Mouse (Mus musculus) cerebellum, adult 2 months (tissue): ENCODE measurements at regions not wholly inside any gene's neighbourhood (a gene's known extent, or its start where the extent isn't known, plus 50 kb on each side); places are given as distances from the start of the nearest gene placed in this dataset.

Source experiments
- CTCF ChIP-seq: fragments of 200-500 bp; IDR thresholded peaks from 2 replicates; pipeline ENCODE4 v1.5.1; 2011; ENCODE audit warnings: low read depth, mild to moderate bottlenecking, control low read depth, low read length, moderate library complexity, borderline replicate concordance; ENCODE audit not compliant: insufficient read depth
- POLR2A ChIP-seq: fragments of 200-500 bp; IDR thresholded peaks from 2 replicates; pipeline ENCODE4 v1.6.1; 2011; ENCODE audit warnings: low read length, control low read depth, borderline replicate concordance; ENCODE audit not compliant: insufficient read depth

DNA sequence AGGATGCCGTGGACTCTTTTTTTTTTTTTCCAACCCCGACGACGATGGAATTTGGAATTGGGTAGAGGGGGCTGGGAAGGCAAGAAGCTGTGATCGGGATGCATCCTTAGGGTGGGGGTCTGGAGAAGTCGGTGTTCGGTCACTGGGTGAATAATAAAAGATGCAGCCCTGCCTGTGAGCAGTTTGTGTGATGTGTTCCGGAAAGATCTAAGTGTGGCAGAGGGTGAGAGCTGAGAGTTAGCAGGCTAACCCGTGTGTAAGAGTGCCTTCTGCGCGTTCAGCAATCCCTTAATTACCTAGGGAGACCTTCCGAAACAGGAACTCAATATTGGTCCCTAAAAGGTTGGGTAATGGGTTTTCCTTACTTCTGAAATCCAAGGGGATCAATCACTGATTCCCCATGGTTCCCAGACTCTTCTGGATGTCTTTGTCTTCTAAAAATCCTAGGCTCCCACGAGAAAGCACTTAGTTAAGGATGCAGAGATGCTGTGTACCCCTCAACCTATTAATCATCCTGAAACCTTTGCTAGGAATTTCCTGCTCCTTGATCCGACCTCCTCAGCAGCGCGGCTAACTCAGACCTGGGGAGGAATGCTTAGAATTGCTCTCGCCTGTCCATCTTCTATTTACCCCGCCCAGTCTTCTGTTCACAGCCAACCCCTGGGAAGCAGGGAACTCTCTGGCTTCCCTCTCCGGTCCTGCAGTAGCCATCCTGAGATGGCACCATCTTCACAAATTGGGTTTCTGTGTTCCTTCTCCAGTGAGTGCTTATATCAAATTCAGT, 87.0 kb upstream of the Sertad2 start:
- no peak for TF ChIP-seq CTCF
- TF ChIP-seq POLR2A = no peak
